Mouse (Mus musculus): ENCODE results near the gene Prkar2b.

The Prkar2b gene

GRCm38 (mm10) chr12:31925343-31925742 is 135.8 kb downstream of the Prkar2b start:
- CTCF ChIA-PET = no interaction called here

- CTCF ChIA-PET = no interaction called here
These were observed 137.0 kb downstream of the Prkar2b start for GRCm38 (mm10) chr12:31924135-31924534.

- CTCF ChIA-PET = no interaction called here
These were observed 140.4 kb downstream of the Prkar2b start for GRCm38 (mm10) chr12:31920464-31921405.

- CTCF ChIA-PET = no interaction called here
These were observed 143.9 kb downstream of the Prkar2b start for GRCm38 (mm10) chr12:31917245-31917644.

GRCm38 (mm10) chr12:31916691-31917090 is 144.4 kb downstream of the Prkar2b start:
- CTCF ChIA-PET = no interaction called here

- CTCF ChIA-PET = no interaction called here
These were observed 147.5 kb downstream of the Prkar2b start for GRCm38 (mm10) chr12:31913614-31914013.

- CTCF ChIA-PET = no interaction called here
These were observed 148.0 kb downstream of the Prkar2b start for GRCm38 (mm10) chr12:31912966-31913551.

Measured in spleen, embryonic (tissue).